Mouse (Mus musculus) kidney, adult 2 months (tissue): ENCODE results near the gene Slc8a1. TPM values are rescaled to one million over a fixed set of nuclear protein-coding genes. Genes with fewer than 3 reads are reported as not detected.

Experiments used
- DNase-seq: peaks from one replicate; pipeline ENCODE4 v3.0.0; 2021
- H3K27ac ChIP-seq: fragments of 200-500 bp; 2 replicates; pipeline ENCODE4 v1.5.1; 2012; ENCODE audit warnings: low read depth, low read length, control low read depth, inconsistent platforms; ENCODE audit not compliant: insufficient read depth
- H3K27me3 ChIP-seq: fragments of 200-500 bp; replicated peaks from 2 replicates; pipeline ENCODE4 v1.6.1; 2012; ENCODE audit warnings: mild to moderate bottlenecking, moderate library complexity, low read length, inconsistent platforms; ENCODE audit not compliant: control insufficient read depth, insufficient read depth
- H3K36me3 ChIP-seq: fragments of 200-500 bp; 2 replicates; pipeline ENCODE4 v1.6.1; 2012; ENCODE audit warnings: mild to moderate bottlenecking, moderate library complexity, low read length, inconsistent platforms; ENCODE audit not compliant: control insufficient read depth, insufficient read depth
- H3K4me1 ChIP-seq: fragments of 200-500 bp; 2 replicates; pipeline ENCODE4 v1.6.1; 2011; ENCODE audit warnings: low read length; ENCODE audit not compliant: control insufficient read depth, insufficient read depth
- H3K4me3 ChIP-seq: fragments of 200-500 bp; 2 replicates; pipeline ENCODE4 v1.5.1; 2011; ENCODE audit warnings: mild to moderate bottlenecking, low read depth, low read length, control low read depth; ENCODE audit not compliant: insufficient read depth
- CTCF ChIP-seq: fragments of 200-500 bp; conservative IDR thresholded peaks from 2 replicates; pipeline ENCODE4 v1.5.1; 2011; ENCODE audit warnings: low read depth, mild to moderate bottlenecking, control low read depth, low read length, moderate library complexity, mixed read lengths; ENCODE audit not compliant: insufficient read depth, insufficient read length
- POLR2A ChIP-seq: fragments of 200-500 bp; IDR thresholded peaks from one replicate; pipeline ENCODE4 v1.6.1; 2011; ENCODE audit warnings: low read depth, low read length, control low read depth
- WGBS: fragments of 180-500 bp; shearing (Covaris S2); methylation state at CpG from one replicate; pipeline ENCODE4 v1.1.7; 2018; 5-methylcytosine and 5-hydroxymethylcytosine counted together
- polyA plus RNA-seq: library from polyadenylated mRNA; depleted of rRNA; stranded (reverse); fragments of >200 nt; gene quantifications from 2 replicates; pipeline ENCODE4 v1.2.3, GENCODE M21; 2012

The Slc8a1 gene
- polyA plus RNA-seq, 1 experiment: 15.1 TPM

- H3K36me3 ChIP-seq: no peaks in the 10 kb centered on the region
These were observed 161.3 kb downstream of the Slc8a1 start for GRCm38 (mm10) chr17:81576893-81577292.

DNA sequence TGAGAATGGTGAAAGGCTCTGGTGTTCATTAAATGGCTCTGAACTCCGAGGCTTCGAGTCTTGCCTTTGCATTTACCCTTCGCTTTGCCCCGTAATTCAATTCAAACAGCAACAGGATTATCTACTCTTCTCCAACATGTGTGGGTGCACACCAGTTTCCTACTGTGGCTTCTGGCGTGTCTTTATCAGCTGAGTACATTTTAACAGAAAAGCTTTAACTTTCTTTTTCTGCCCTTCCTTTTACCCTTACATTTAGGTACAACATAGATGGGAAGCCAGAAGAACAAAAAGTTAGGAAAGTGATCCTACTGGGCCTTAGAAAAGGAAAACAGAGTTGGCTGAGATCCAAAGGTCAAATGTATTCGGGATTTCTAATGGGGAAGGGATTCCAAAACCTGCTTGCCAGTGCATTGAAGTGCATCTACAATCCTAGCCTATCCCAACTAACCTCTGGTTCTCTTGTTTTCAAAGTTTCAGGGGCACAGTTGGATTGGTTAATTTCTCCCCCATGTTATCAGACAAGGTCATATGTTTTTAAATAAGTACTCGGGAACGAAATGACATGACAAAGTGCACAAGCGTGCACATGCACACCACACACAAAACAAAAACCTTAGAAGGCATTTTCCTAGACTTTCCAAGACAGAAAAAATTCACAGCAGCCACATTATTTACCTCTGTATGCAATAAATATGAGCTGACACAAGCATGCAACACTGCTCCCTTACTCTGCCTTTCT, 172.4 kb downstream of the Slc8a1 start:
- H3K27ac ChIP-seq: no peak overlapping the region
- H3K4me1 ChIP-seq: no peaks in the 10 kb centered on the region
- no peaks in the 10 kb centered on the region for H3K36me3 ChIP-seq
- H3K4me3 ChIP-seq: no peak overlapping the region
- no peaks in the 10 kb centered on the region for H3K27me3 ChIP-seq
- TF ChIP-seq CTCF: no peak
- DNase-seq: no peak
- 74% methylated on average over 9 of the region's 9 CpGs for WGBS

More at GRCm38 (mm10) chr17:81576893-81577292, 161.3 kb downstream of the Slc8a1 start:
- Histone ChIP-seq H3K27me3 (no peaks in the 10 kb centered on the region), H3K4me1 (no peaks in the 10 kb centered on the region), H3K4me3 (no peak overlapping the region), H3K27ac (no peak overlapping the region)
- WGBS: 84% methylated on average over 3 of the region's 3 CpGs
- TF ChIP-seq CTCF (no peak), POLR2A (no peak)
- DNase-seq: no peak

GRCm38 (mm10) chr17:81554052-81554734, 184.0 kb downstream of the Slc8a1 start:
- Histone ChIP-seq H3K36me3 (no peaks in the 10 kb centered on the region), H3K27ac (no peak overlapping the region), H3K4me3 (no peak overlapping the region), H3K4me1 (no peaks in the 10 kb centered on the region), H3K27me3 (no peaks in the 10 kb centered on the region; the same call in 1 of the 2 replicates)
- 80% methylated on average over 6 of the region's 6 CpGs for WGBS
- TF ChIP-seq POLR2A: no peak
- TF ChIP-seq CTCF: no peak
- no peak for DNase-seq

DNA sequence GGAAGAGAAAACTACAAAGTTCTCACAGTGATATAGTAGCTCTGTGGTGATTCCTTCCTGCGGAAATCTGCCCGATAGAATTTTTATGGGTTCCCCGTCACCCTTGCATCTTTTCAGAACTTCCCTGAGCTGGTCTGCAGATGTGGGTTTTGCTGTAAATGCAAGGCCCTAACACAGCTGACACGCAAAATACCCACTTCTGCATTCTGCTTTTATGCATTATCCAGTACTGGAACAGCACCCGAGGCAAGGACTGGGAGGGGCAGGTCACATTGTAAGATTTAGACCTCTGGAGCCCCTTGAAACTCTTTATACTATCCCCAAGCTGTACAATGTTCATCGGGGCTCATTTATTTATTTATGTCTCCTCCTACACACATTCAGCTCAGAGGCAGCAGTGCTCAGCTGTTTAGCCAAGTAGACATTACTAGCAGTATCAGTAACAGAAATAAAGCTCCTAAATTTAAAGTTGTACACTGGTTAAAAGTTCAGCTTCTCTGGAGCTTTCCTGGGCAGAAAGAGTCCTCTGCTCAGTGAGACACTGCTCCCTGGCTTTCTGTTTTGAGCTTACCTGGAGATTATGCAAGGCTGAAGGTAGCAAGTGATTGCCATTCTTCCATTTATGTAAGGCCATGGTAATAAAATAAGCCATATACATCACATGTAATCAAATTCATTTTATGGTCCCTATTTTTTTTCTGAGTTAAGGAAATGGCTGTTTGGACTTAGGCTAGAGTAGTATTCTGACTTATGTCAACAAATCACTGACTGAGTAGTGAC, 186.1 kb downstream of the Slc8a1 start:
- no peaks in the 10 kb centered on the region for H3K36me3 ChIP-seq
- no peaks in the 10 kb centered on the region; the same call in 1 of the 2 replicates for H3K27me3 ChIP-seq
- TF ChIP-seq POLR2A (no peak), CTCF (no peak)
- no peak for DNase-seq
- no peak overlapping the region for H3K4me3 ChIP-seq
- no peaks in the 10 kb centered on the region for H3K4me1 ChIP-seq
- 58% methylated on average over 6 of the region's 6 CpGs for WGBS
- H3K27ac ChIP-seq: no peak overlapping the region

GRCm38 (mm10) chr17:81550864-81551263, 187.3 kb downstream of the Slc8a1 start:
- Histone ChIP-seq H3K4me3 (no peak overlapping the region), H3K36me3 (no peaks in the 10 kb centered on the region), H3K4me1 (no peaks in the 10 kb centered on the region), H3K27me3 (no peaks in the 10 kb centered on the region; the same call in 1 of the 2 replicates), H3K27ac (no peak overlapping the region)
- 86% methylated on average over 3 of the region's 3 CpGs for WGBS
- DNase-seq: no peak
- no peak for TF ChIP-seq CTCF

DNA sequence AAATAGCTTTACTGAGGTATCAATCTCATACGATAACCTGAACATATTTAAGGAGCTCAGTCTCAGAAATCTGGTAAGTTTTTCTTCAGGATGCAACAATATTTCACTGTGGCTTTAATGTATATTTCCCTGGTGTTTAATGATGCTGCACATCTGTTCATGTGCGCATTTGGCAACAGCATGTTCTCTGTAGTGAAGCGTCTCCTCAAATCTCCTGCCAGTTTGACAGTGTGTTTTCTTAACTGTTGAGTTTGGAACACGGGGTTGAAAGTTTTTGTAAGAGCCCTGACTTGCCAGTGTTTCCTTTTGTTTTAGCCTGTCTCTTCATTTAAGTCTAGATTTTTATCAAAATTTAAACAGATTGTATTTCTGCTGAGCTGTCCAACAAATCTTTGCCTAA, 190.2 kb downstream of the Slc8a1 start:
- no peak for TF ChIP-seq CTCF
- TF ChIP-seq POLR2A: no peak
- Histone ChIP-seq H3K4me3 (no peak overlapping the region), H3K36me3 (no peaks in the 10 kb centered on the region), H3K4me1 (no peaks in the 10 kb centered on the region), H3K27ac (no peak overlapping the region), H3K27me3 (no peaks in the 10 kb centered on the region)
- no peak for DNase-seq
- 69% methylated on average over 4 of the region's 4 CpGs for WGBS

GRCm38 (mm10) chr17:81546525-81546924, 191.7 kb downstream of the Slc8a1 start:
- H3K4me1 ChIP-seq: no peaks in the 10 kb centered on the region
- DNase-seq: no peak
- WGBS: 47% methylated on average over 6 of the region's 6 CpGs
- H3K27me3 ChIP-seq: no peaks in the 10 kb centered on the region
- H3K36me3 ChIP-seq: no peaks in the 10 kb centered on the region
- TF ChIP-seq POLR2A: no peak
- TF ChIP-seq CTCF: no peak
- no peak overlapping the region for H3K4me3 ChIP-seq
- no peak overlapping the region for H3K27ac ChIP-seq
